Mouse (Mus musculus): ENCODE results near the gene Adi1.

Adi1 gene

DNA sequence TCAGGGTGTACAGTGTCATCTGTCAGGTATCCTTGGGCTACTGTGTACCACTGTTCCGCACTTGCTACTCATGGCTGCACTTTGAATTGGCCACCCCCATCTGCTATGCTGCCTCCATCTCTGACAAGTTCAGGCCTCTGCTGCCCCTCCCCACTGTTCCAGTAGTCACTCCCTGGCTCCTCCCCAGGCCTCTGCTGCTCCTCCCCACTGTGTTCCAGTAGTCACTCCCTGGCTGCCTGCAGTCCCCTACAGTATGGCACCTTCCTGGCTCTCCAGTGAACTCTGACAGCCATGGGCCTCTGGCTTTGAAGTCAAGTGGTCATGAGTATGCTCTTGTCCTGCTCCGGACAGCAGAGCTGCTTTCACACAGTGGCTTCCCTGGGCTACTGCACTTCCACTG is 19.2 kb downstream of the Adi1 start:
- no peak for DNase-seq (ENCODE audit: low spot score in 2 of 2)

DNA sequence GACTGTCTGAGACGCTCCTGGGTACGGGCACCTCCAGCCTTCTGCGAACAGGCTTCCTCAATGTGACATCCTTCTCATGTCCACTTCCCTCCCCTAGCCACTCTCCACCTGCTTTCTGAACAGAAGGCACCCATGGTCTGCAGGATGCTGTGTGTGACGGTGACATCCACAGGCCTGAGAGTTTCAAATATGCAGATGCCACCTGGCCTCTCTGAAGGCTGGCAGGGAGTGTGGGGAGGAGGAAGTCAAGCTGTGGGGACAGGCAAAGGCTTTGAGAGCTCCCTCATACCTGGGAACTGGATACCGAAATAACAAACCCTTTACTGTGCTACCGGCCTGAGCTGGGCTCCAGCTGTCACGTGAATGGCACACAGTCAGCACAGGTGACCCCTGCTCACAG is 19.7 kb downstream of the Adi1 start:
- DNase-seq (ENCODE audit: low spot score in 2 of 2), result no peak

DNA sequence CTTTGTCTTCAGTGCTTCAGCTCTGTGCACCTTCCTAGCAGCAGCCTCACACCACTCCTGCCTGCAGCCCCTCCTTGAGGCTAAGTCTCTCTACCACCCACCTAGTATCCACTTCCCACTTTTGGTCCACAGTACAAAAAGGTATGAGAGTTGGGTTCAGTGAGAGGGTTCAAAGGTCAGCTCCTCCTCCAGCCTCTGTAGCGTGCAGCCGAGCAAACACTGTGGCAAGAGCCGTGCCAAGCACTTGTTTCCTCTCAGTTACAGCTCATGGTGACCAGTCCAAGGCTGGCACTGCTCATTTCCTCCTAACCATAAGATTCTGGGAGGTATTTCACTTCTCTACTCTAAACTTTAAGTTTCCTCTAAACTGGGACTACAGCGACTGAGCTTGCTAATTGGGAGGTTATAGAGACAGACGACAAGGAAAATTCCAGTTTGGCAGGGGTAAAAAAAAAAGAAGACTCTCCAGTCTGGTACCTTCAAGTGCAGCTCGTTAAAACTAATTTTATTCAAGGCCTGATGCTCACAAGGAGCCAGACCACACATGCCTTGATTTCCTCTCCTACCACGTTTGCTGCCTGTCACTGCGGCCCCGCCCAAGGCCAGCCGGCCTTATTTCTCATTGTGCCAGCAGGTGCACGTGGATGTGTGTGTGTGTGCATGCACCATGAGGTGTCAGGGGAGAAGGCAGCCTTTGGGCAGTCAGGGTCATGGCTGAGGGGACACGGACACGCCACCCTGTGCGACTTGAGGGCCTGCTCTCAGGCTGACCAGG is 23.0 kb downstream of the Adi1 start:
- DNase-seq (ENCODE audit: low spot score in 2 of 2), result no peak

DNA sequence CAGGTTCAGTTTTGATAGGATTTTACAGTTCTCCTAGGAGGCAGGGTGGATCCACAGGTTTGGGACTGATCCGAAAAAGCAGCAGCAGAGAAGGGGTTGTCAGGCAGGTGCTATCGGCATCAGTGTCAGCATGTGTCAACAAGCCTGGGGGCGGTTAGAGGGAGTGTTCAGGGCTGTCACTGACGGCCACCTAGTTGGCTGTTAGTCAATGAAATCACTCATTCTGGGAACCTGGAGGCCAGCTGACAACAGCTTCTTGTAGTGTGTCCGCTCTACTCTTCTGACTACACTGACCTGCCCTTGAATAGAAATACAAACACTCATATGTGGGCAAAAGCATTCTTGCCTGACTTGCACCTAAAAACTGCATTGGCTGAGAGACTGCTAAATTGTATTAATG is 24.1 kb downstream of the Adi1 start:
- DNase-seq (ENCODE audit: low spot score in 2 of 2), result no peak

DNA sequence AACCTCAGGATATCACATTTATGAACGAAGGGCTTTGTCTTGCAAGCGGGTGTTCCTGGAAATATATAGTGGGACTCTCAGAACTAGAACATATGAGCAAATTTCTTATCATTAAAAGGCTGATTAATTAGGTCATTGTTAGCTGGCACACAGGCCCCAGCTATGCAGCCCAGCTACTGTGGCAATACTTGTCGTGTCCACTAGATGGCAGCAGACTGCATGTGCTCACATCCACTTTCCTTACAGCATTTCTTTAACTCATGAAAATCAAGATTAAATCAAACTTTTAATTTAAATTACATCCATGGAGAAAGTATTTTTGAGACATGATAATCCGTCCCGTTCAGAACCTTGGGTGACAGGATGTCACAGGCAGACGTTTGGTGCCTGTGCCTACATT is 24.6 kb downstream of the Adi1 start:
- peak; percentile 34 to 41 for DNase-seq (ENCODE audit: low spot score in 2 of 2)

DNA sequence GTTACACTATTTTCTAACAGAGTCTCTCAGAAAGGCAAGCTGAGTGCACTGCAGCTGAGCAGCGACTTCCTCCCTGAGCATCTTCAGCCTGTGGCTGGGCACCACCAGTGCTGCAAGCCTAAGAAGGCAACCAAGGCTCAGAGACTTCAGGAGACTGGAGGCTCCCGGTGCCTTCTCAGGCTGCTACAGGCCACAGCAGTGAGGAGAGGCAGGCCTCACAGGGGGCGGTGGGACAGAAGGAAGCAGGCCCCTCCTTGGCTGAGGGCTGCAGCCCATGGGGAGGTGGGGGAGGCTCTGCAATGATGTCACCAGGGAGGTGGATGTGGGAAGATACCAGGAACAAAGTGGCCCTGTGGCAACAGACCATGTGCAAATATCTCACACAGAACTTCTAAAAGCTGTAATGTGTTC is 25.1 kb downstream of the Adi1 start:
- DNase-seq (ENCODE audit: low spot score in 2 of 2), result no peak

DNA sequence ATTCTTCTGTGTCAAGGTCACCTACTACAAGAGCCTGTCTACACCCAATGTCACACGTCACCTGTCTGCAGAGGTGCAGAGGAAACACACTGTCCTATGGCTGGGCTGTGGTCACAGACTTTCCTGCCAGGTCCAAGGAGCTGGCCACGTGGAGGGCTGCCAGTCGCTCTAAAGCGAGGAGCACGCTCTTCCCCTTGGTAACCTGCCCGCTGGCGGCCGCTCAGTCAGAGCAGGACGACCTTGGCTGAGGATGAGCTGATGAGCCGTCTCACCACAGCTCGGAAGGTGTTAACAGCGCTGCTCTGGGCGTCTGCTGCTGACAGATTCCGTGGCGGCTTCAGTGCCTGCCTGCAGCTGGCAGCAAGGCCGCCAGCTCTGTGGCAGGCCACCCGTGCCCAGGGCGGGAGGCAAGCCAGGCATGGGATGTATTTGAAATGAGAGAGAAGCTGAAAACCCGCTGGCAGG is 25.6 kb downstream of the Adi1 start:
- no peak for DNase-seq (ENCODE audit: low spot score in 2 of 2)

DNA sequence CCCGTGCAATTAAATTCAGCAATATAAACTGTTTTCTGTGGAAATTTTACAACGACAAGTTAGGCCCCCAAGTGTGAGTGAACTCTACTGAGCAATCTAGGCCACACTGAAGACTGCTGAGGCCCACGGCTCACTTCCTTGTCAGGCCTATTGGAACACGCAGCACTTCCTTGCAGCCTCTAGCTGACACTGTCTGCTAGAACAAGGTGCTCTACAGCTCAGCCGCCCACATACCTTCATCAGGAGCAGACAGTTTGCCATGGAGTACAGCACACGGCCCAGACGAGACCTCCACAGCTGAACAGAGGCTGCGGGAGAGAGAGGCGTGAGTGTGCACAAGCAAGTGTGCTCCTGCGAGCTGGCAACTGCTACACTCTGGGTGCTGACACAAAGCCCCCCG is 26.3 kb downstream of the Adi1 start:
- DNase-seq (ENCODE audit: low spot score in 2 of 2), result no peak

DNA sequence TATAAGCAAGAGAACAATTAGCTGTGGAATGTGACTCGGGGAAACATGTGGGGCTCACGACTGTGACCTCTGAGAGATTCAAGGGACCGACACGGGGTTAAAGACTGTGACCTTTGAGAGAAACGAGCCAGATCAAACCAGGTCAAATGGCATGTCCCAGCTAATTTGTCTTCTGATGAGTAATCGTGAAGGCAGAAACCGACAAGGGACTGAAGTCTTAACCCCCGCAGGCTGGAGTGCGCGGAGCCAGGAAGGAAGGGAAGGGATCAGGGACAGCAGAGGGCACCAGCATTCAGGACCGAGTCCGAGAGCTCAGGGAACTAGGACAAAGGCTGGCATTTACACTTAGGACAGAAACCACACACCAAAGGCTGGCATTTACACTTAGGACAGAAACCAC is 29.4 kb downstream of the Adi1 start:
- DNase-seq (ENCODE audit: low spot score in 2 of 2), result no peak

DNA sequence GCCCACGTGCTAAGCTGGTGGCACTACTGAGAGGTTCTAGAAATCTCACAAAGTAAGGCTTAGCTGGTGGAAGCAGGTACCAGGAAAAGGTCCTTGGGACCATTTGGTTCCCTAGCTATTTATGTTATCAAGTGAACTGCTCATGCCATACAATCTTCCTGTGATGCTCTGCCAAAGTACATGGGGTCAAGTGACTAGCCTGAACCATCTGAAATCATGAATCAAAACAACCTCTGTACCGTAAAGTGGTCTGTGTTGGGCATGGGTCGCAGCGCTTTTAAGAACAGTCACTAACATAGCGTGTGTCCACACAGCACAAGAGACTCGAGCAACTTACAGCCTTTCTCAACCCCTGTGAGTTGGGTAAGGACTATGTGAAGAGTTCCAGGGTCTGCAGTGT is 30.2 kb downstream of the Adi1 start:
- no peak for DNase-seq (ENCODE audit: low spot score in 2 of 2)

DNA sequence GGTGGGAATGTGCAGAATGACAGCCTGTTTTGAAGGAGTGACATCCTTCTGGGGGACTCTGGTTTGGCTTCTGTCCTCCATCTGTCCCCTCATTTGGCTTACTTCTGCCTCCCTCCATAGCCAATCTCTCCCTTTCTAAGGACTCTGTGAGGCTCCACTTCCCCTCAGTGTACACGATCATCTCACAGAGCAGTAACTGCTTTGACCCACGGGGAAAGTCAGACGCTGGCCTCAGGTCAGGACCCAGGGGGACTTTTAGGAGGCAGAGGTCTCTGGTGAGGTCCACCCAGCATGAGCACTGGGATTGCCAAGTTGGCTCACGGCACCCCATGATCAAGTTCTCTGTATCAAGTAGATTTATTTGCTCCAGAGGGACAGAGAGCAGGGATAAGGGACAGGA is 33.1 kb downstream of the Adi1 start:
- DNase-seq (ENCODE audit: low spot score in 2 of 2), result no peak

DNA sequence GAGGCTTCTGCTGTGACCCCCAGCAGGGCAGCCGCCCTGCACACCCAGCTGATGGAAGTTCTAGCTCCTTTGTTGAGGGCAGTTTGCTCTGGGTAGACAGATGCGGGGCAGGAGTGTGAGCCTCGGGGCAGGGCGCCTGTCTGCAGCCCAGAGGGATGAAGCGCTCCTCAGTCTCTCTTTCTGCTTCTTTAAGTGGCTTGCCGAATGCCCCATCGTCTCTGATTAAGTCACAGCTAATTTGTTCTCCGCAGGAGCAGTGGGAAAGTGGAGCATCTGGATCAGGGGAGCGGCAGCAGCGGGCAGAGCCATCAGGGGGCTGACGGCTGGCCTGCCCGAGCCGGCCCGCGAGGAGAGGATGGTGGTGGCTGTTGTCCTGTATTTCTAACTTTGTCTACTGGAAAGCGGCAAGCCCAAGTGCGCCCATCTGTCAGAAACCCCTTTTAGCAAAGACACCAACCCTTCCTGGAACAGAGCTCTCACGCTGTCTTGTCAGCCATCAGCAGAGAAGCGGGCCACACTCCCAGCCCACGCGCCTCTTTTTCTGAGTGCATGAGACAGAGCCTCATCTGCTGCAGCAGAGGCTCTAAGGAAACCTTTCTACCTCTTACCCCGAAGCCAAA is 35.6 kb downstream of the Adi1 start:
- DNase-seq (ENCODE audit: low spot score in 2 of 2), result no peak

DNA sequence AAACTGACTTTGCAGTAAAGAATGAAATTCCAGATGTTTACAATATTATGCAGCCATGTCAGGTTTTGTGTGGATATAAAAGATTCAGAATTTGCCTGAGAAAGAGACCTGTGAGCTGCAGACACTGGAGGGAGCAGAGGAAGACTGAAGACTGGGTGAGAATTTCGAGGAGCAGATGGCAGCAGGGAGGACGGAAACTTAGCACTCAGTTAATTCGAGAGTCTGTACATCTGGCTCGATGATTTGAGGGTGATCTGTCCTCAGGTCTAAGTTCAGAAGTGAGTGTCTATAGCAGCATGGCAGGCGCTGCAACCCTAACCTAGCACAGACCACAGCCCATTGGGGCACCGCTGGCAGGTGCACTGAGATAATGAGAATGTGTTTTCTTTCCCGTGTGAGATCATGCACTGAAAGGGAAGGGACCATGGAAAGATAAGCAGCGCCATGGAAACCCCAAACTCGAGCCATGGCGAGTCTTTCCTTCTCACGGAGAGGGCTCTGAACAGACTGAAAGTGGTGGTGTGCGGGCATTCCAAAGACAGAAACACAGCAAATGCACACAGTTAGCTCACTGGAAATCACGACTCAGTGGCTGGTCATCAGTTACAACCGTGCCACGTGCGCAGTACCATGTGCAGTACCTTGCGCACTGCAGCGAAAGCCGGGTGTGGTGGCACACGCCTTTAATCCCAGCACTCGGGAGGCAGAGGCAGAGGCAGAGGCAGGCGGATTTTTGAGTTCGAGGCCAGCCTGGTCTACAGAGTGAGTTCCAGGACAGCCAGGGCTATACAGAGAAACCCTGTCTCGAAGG is 40.0 kb downstream of the Adi1 start:
- no peak for DNase-seq (ENCODE audit: low spot score in 2 of 2)

DNA sequence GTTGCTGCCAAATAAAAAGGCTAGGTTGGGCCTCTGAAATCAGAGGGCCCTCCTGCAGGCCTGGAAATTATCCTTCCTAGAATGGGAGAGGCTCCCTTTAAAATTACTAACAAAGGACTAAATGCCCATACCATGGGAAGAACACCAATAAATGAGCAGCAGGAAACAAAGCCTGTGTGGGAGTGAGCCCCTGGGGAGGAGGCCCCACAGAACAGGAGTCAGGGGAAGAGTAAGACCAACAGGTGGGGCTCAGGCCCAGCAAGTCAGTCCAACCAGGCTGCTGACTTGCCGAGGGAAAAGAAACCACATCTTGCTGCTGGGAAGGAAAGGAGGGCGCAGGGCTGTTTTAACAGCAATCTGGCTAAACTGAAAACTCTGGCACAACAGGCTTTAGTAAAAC is 42.0 kb downstream of the Adi1 start:
- DNase-seq (ENCODE audit: low spot score in 2 of 2), result no peak

DNA sequence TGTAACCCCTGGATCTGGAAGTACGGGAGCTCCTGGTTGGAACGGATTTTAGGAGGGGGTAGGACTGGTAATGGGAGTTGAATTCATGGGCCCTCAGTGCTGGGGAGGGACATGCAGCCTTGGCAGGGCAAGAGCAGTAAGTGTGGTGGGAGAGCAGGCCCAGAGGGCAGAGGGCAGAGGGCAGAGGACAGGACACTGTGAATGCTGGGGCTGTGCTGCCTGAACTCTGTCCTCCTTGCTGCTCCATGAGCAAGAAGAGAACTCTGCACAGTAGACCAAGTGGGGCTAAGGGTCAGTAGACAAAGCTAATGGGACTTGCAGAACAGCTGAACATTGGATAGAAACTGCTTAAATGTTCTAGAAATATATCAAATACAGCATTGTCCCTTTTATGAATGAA is 43.1 kb downstream of the Adi1 start:
- no peak for DNase-seq (ENCODE audit: low spot score in 2 of 2)

DNA sequence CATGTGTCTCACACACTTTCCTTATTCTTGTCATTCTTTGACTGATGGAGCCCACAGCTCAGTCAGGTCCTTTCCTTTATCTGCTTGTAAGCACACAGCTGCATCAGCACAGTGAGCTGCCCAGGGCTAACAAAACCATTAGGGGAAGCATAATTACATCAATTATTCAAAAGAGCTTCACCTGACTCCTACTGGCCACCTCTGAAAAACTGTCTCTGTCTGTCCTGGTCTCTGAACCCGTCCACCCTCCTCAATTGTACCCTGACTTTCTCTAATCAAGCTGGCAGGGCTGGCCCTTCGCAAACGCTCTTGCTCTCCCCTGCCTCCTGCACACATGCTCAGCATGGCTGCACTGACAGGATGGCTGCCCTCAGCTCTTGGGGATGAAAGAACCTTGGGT is 49.3 kb downstream of the Adi1 start:
- no peak for DNase-seq (ENCODE audit: low spot score in 2 of 2)

DNA sequence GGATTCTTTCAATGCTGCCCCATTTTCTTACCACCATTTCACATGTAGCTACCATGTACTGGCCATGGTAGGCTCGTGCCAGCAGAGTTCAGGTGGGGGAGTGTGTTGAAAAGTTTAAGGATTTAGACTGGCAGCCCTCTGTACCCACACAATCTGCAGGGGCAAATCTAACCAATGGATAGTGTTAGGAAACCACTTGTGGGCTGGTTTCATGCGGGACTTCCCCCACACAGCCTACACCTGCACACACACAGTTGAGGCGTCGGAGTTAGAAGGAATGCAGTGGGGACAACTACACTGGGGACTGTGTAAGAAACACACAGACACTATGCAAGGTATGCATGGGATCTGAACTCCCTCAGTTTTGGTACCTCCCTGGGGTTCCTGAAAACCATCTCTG is 51.2 kb downstream of the Adi1 start:
- no peak for DNase-seq (ENCODE audit: low spot score in 2 of 2)

DNA sequence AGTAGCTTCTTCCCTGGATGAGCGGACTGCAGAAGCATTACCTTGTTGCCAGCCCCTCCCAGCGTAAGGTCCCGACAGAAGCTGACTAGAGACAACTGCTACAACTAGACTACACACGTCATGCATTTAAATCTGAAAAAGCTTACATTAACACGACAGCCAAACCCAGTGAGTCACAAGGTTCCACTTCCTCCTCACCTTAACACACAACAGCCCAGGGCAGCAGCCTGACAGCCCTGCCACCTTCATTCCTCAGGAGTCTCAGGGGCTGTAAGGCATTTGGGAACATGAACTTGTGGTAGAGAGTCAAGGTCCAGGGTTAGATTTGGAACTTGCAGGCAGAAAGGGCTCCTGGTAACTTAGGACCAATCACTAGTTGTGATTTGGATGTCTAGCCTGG is 52.0 kb downstream of the Adi1 start:
- no peak for DNase-seq (ENCODE audit: low spot score in 2 of 2)

Data from urinary bladder, adult 18-20 months (tissue).